Mouse (Mus musculus) limb, embryonic 11.5 days (tissue): ENCODE data around the gene Fam229a. TPM values are rescaled to one million over a fixed set of nuclear protein-coding genes. Genes with fewer than 3 reads are reported as not detected.
"Not testable (repeated sequence)": the region's sequence is repeated elsewhere in the genome, so short reads cannot be mapped to it uniquely, and the experiment has no call there.

Source experiments
- ATAC-seq: fragments of 200-750 bp; cut with Nextera tagmentation; 2 replicates; pipeline ENCODE4 v1.8.0; 2017; ENCODE audit warnings: low read depth; ENCODE audit not compliant: insufficient number of reproducible peaks, low FRiP score, low TSS enrichment
- DNase-seq: peaks from one replicate; pipeline ENCODE4 v3.0.0-alpha.2; 2015; ENCODE audit warnings: low spot score
- H3K27ac ChIP-seq: fragments of 300-500 bp; sonication (generic); replicated peaks from 2 replicates; pipeline ENCODE4 v1.5.1; 2014; ENCODE audit warnings: low read depth, mild to moderate bottlenecking, low read length
- H3K27me3 ChIP-seq: fragments of 300-500 bp; sonication (generic); 2 replicates; pipeline ENCODE4 v1.6.1; 2014; ENCODE audit warnings: mild to moderate bottlenecking, low read length, mixed read lengths; ENCODE audit not compliant: control insufficient read depth, insufficient read depth
- H3K36me3 ChIP-seq: fragments of 300-500 bp; sonication (generic); 2 replicates; pipeline ENCODE4 v1.6.1; 2014; ENCODE audit warnings: mild to moderate bottlenecking, low read length, moderate library complexity, mixed read lengths; ENCODE audit not compliant: control insufficient read depth, insufficient read depth
- H3K4me1 ChIP-seq: fragments of 300-500 bp; sonication (generic); 2 replicates; pipeline ENCODE4 v1.6.1; 2014; ENCODE audit warnings: low read length, mixed read lengths; ENCODE audit not compliant: control insufficient read depth, insufficient read depth
- H3K4me2 ChIP-seq: fragments of 300-500 bp; sonication (generic); 2 replicates; pipeline ENCODE4 v1.6.1; 2014; ENCODE audit warnings: low read depth, mild to moderate bottlenecking, moderate library complexity; ENCODE audit not compliant: severe bottlenecking
- H3K4me3 ChIP-seq: fragments of 300-500 bp; sonication (generic); 2 replicates; pipeline ENCODE4 v1.5.1; 2014; ENCODE audit warnings: low read depth, low read length
- H3K9ac ChIP-seq: fragments of 300-500 bp; sonication (generic); 2 replicates; pipeline ENCODE4 v1.6.1; 2014; ENCODE audit warnings: mild to moderate bottlenecking, low read length
- H3K9me3 ChIP-seq: fragments of 300-500 bp; sonication (generic); 2 replicates; pipeline ENCODE4 v1.6.1; 2016; ENCODE audit warnings: low read length; ENCODE audit not compliant: control insufficient read depth
- whole genome bisulfite sequencing: fragments of 180-500 bp; shearing (Covaris S2); extraction: QIAGEN DNeasy Blood & Tissue Kit; methylation state at CpG from one replicate; pipeline ENCODE4 v1.1.7; 2014; 5-methylcytosine and 5-hydroxymethylcytosine counted together
- polyA plus RNA-seq: library from polyadenylated mRNA; unstranded; fragments of >200 nt; fragmentation: Nextera tagmentation; extraction: Ambion mirVana; gene quantifications from 2 replicates; pipeline ENCODE4 v1.2.1, GENCODE M21; 2014

The Fam229a gene
- polyA plus RNA-seq, 1 experiment from 2014 or later, result not detected

GRCm38 (mm10) chr4:129457311-129457710 lies 33.7 kb upstream of the Fam229a start:
- not testable (repeated sequence) for H3K27me3 ChIP-seq, H3K9ac ChIP-seq, H3K36me3 ChIP-seq, DNase-seq, H3K4me2 ChIP-seq, H3K27ac ChIP-seq, ATAC-seq, H3K9me3 ChIP-seq, H3K4me3 ChIP-seq, H3K4me1 ChIP-seq
- WGBS, result 68% methylated on average over 2 of the region's 2 CpGs

GRCm38 (mm10) chr4:129459726-129460125 lies 31.3 kb upstream of the Fam229a start:
- no peak overlapping the region for H3K4me3 ChIP-seq
- no peak overlapping the region for H3K9ac ChIP-seq
- no peaks in the 10 kb centered on the region for H3K9me3 ChIP-seq
- WGBS, result 89% methylated on average over 3 of the region's 3 CpGs
- no peak for DNase-seq
- ATAC-seq, result no peak
- H3K4me1 ChIP-seq, result peaks cover 3% of the 10 kb centered on the region; the same call in 1 of the 2 replicates
- H3K27me3 ChIP-seq, result no peaks in the 10 kb centered on the region
- no peak overlapping the region for H3K27ac ChIP-seq
- H3K4me2 ChIP-seq, result no peak overlapping the region
- no peaks in the 10 kb centered on the region for H3K36me3 ChIP-seq

- H3K4me2 ChIP-seq, result peak overlapping the region; percentile 74
- H3K4me3 ChIP-seq, result peak overlapping the region; percentile 39
- WGBS, result under 1% methylated on average over 4 of the region's 4 CpGs
- peak overlapping the region; percentile 70 for H3K9ac ChIP-seq
- peaks cover 3% of the 10 kb centered on the region; the same call in 1 of the 2 replicates for H3K4me1 ChIP-seq
- H3K9me3 ChIP-seq, result no peaks in the 10 kb centered on the region
- ATAC-seq (no peak), DNase-seq (no peak)
- H3K36me3 ChIP-seq, result peaks cover 7% of the 10 kb centered on the region; the same call in 1 of the 2 replicates
- H3K27me3 ChIP-seq, result no peaks in the 10 kb centered on the region
- peak overlapping the region; percentile 77; the same call in 1 of the 2 replicates for H3K27ac ChIP-seq
Measured at GRCm38 (mm10) chr4:129460827-129461182, 30.2 kb upstream of the Fam229a start.

GRCm38 (mm10) chr4:129461183-129461960 lies 29.6 kb upstream of the Fam229a start, which contains the start of gene Bsdc1:
Bsdc1 (plus strand) TSS chr4:129461581.
- Histone ChIP-seq H3K4me2 (peak within 1 kb of the TSS; percentile 84), H3K36me3 (peaks cover 7% of the 10 kb centered on the region; the same call in 1 of the 2 replicates), H3K9ac (peak within 1 kb of the TSS; percentile 70), H3K27ac (peak within 1 kb of the TSS; percentile 77; the same call in 1 of the 2 replicates), H3K4me3 (peak within 1 kb of the TSS; percentile 85), H3K9me3 (no peaks in the 10 kb centered on the region), H3K27me3 (no peaks in the 10 kb centered on the region), H3K4me1 (peaks cover 3% of the 10 kb centered on the region; the same call in 1 of the 2 replicates)
- ATAC-seq (peak; percentile 99), DNase-seq (peak; percentile 99)
- under 1% methylated on average over 46 of the region's 46 CpGs for WGBS

- peaks cover 3% of the 10 kb centered on the region; the same call in 1 of the 2 replicates for H3K4me1 ChIP-seq
- H3K9me3 ChIP-seq, result no peaks in the 10 kb centered on the region
- no peak for ATAC-seq
- 59% methylated on average over 3 of the region's 3 CpGs for WGBS
- H3K27ac ChIP-seq, result no peak overlapping the region
- peak overlapping the region; percentile 84 for H3K4me2 ChIP-seq
- peak overlapping the region; percentile 65 for H3K9ac ChIP-seq
- H3K4me3 ChIP-seq, result peak overlapping the region; percentile 85
- DNase-seq, result no peak
- no peaks in the 10 kb centered on the region for H3K27me3 ChIP-seq
- peaks cover 7% of the 10 kb centered on the region; the same call in 1 of the 2 replicates for H3K36me3 ChIP-seq
Measured at GRCm38 (mm10) chr4:129462118-129462517, 28.9 kb upstream of the Fam229a start.

- H3K9me3 ChIP-seq, result no peaks in the 10 kb centered on the region
- H3K27me3 ChIP-seq, result no peaks in the 10 kb centered on the region
- peaks cover 11% of the 10 kb centered on the region; the same call in 1 of the 2 replicates for H3K36me3 ChIP-seq
- DNase-seq, result no peak
- WGBS, result 88% methylated on average over 24 of the region's 24 CpGs
- no peak overlapping the region for H3K4me2 ChIP-seq
- no peak overlapping the region for H3K27ac ChIP-seq
- ATAC-seq, result no peak
- H3K4me3 ChIP-seq, result no peak overlapping the region
- H3K9ac ChIP-seq, result no peak overlapping the region
- H3K4me1 ChIP-seq, result peaks cover 3% of the 10 kb centered on the region; the same call in 1 of the 2 replicates
Measured at GRCm38 (mm10) chr4:129463097-129464059, 27.6 kb upstream of the Fam229a start.

GRCm38 (mm10) chr4:129464286-129464815 lies 26.6 kb upstream of the Fam229a start:
- Histone ChIP-seq H3K4me3 (no peak overlapping the region), H3K36me3 (peaks cover 13% of the 10 kb centered on the region; the same call in 1 of the 2 replicates), H3K27me3 (no peaks in the 10 kb centered on the region), H3K27ac (no peak overlapping the region), H3K9ac (no peak overlapping the region), H3K4me2 (no peak overlapping the region), H3K4me1 (peaks cover 3% of the 10 kb centered on the region; the same call in 1 of the 2 replicates), H3K9me3 (no peaks in the 10 kb centered on the region)
- ATAC-seq, result no peak
- WGBS, result 89% methylated on average over 4 of the region's 4 CpGs
- DNase-seq, result no peak

- Histone ChIP-seq H3K27ac (no peak overlapping the region), H3K4me2 (no peak overlapping the region), H3K4me3 (no peak overlapping the region), H3K4me1 (no peaks in the 10 kb centered on the region), H3K36me3 (peaks cover 26% of the 10 kb centered on the region), H3K9me3 (no peaks in the 10 kb centered on the region), H3K9ac (no peak overlapping the region), H3K27me3 (no peaks in the 10 kb centered on the region)
- DNase-seq (no peak), ATAC-seq (no peak)
- WGBS, result 92% methylated on average over 11 of the region's 11 CpGs
Measured at GRCm38 (mm10) chr4:129476047-129476446, 14.9 kb upstream of the Fam229a start.
